Mouse (Mus musculus): ENCODE results near the gene Cdc25b.

- TF ChIP-seq CTCF (IDR thresholded peaks at IDR 0.05; ENCODE audit: low read depth), result no peak
- no peak for TF ChIP-seq EP300 (IDR thresholded peaks at IDR 0.05; ENCODE audit: low read depth)
Measured at GRCm38 (mm10) chr2:131148353-131149253, 38.1 kb upstream of the Cdc25b start.

Measured in heart, postnatal 0 days (tissue).